Mouse (Mus musculus) spleen, embryonic (tissue): ENCODE results near the gene Vmn1r82.

ENCODE experiments used
- CTCF ChIA-PET: fragments of 350-600 bp; sonication (Branson Sonifier 250); formaldehyde crosslinking; loops from one replicate; lab custom pipeline; 2022; lab: Charles Lee

Vmn1r82 gene

DNA sequence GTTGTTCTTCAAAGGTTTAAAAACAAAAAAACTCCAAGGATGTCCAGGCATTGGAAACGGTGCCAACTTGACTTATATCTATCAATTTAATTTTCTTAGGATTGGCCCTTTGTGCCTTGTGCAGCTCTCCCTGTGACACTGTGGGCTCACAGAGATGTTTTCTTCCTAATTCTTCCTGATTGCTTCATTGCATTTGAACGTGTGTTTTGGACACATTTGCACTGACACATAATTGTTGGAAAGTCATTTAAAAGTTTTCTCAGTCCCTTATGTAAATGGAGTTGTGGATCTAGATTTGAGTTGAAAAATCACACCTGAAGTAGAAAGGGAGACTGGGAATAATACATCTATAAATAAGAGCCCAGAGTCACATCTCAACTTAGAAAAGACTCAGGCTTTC is at the start of gene Vmn1r82:
Vmn1r82 (plus strand) TSS at position 301 of the 400 bp plus-strand sequence.
- CTCF ChIA-PET, result no interaction called here

DNA sequence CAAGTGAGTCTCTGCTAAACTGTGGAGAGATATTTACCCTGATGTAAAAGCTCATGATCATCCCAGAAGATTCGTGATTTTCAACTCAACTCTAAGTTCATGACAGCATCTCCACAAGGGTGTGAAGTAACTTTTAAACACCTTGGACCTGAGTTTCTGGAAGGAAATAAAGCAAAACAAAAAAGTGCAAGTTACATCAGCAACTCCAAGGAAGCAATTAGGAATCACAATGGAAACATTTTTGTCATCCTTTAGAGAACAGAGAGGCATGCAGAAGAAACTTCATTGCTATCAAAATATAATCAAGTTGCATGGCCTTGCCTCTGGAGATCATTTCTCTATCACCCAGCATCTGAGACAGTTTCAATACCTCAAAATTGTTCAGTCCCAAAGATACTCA is 32.1 kb upstream of the Vmn1r82 start, which contains the start of gene Vmn1r81:
Vmn1r81 (minus strand) TSS at position 101 of the 400 bp plus-strand sequence.
- CTCF ChIA-PET, result no interaction called here

DNA sequence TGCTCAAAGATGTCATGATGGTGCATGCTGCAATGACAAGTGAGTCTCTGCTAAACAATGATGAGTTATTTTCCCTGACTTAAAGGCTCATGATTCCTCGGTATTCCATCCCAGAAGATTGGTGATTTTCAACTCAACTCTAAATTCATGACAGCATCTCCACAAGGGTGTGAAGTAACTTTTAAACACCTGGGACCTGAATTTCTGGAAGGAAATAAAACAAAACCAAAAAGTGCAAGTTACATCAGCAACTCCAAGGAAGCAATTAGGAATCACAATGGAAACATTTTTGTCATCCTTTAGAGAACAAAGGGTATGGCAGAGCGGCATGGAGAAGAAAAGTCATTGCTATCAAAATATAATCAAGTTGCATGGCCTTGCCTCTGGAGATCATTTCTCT is 29.2 kb downstream of the Vmn1r82 start, which contains the start of gene Vmn1r83:
Vmn1r83 (minus strand) TSS at position 101 of the 400 bp plus-strand sequence.
- CTCF ChIA-PET, result no interaction called here
